Mouse (Mus musculus): Measurements from ENCODE around the gene Adgrg1.

Gene Adgrg1

DNA sequence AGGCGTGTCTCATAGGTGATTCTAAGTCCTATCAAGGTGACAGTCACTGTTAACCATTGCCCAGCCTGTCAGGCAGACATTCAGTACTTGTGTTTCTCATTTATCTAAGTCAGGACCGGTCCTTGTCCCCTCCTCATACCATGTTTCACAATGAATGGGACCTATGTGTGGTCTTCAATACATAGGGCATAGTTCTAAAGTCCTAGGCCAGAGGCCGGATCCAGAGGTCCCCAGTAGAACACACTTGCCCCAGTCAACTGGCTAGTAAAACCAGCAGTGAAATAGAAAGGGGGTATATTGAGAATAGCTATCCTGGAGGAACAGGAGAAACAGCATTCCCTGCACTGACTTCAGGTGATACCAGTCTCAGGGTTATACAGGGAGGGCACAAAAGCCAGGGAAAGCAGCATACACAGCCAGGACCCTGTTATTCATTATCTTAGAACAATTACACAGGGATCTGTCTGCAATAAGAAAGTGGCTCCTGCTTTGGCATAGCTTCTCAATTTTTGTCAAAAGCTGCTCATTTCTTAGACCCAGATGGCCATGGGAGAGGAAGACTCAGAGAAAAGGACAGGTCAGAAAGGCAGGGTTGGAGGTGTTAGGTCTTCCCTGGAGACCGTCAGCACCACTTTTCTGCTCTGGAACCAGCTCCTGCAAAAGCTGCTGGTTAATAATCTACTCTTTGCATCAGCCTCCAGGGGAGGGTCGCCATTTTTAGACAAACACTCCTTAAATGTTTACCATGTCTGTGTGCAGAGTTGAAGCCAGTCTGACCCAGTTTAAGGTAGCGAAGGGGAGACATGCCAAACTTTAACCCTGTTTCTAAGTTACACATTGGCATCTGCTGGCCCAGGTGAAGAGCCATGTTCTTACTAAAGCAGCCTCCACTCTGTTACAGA, 67.6 kb downstream of the Adgrg1 start:
- DNase-seq (ENCODE audit: low read depth): no peak

DNA sequence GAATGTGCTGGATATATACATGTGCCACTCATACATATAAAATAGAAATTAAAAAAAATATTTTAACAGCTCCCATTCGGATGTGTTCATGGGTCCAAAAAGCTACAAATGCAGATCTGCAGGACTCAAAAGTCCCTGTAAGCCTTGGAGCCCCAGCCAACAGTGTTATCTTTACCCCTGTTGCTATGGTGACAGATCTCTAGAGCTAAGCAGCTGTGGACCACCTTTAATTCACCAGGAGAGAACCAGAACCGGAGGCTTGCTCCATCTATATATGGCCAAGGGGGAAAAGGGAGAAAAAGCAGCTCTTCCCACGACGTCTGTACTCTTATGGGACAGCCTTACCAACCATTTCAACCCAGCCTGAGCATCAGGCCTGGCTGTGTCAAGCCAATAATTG, 70.3 kb downstream of the Adgrg1 start:
- no peak for DNase-seq (ENCODE audit: low read depth)

DNA sequence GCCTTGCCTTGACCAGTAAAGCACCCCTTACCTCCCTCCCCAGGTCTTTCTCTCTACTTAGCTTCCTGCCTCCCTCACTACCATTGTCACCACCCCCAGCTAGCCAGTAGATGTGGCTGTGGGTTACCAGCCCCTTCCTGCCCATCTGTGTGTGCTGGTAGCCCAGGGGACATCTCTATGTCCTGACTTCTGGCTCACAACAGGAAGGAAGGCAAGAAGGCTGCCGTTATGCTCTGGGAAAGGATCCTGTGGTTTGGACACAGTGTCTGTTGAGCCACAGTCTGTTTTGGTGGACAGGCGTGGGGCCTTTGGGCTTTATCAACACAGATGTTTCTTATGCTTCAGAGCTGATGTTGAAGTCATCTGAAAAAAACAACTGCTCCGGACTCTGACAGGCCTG, 72.4 kb downstream of the Adgrg1 start:
- no peak for DNase-seq (ENCODE audit: low read depth)

DNA sequence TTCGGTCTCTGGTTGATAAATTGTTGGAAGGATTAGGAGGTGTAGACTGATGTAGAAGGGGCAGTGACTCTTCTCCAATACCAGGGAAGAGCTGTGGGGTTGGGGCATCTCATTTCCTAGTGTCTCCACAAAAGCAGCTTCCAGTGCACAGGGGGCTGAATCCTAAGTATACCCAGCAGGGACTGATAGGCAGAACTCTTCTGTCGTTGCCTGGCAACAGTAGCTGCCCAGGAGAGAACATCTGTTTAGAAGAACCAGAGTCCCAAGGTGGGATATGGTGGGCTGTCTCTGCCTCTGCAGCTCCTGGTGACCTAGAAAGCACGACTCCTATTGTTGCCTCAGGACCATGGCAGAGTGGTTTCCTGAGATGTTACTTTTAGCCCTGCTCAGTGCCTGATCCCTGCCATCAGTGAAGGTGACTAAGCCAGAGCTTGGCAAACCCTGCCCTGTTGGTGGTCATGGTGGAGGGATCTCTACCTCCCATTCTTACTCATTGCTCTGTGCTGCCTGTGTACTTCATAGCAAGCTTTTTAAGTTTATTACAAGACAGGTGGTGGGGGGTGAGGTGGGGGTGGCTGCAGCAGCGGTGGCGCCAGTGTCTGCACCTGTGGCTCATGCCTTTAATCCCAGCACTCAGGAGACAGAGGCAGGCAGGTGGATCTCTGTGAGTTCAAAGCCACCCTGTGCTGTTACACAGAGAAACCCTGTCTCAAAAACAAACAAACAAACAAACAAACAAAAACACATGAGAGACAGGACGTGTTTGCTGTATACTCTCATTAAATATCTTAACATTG, 73.5 kb downstream of the Adgrg1 start:
- DNase-seq (ENCODE audit: low read depth): no peak

DNA sequence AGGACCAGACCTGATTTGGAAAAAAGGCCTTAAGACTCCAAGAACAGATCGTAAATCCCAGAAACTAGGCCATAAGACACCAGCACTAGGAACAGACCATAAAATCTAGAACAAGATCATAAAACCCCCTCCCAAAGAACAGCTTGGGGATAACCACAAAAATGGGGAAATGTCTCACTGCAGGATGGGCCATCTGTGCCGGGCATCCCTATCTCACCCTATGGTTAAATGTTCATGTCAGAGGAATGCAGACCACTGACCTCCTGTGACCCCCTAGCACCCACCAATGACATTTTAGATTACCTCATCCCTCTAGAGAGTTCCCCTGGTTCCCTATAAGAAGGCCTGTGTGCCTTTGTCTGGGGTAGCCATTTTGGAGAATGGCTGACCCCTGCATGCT, 75.1 kb downstream of the Adgrg1 start:
- DNase-seq (ENCODE audit: low read depth): no peak

DNA sequence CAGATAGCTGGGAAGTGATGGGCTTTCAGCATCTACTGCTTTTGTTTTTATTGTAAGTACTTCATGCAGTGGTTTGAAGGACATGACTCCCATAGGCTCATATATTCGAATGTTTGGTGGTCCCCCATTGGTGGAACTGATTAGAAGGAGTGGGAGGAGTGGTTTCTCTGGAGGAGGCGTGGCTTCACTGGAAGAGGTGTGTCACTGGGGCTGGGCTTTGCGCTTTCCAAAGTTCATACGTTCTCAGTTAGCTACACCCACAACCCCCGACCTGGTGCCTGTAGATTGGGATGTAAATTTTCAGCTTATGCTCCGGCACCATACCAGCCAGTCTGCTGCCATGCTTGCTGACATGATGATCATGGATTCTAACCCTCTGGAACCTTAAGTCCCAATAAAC, 79.9 kb downstream of the Adgrg1 start:
- DNase-seq (ENCODE audit: low read depth): no peak

DNA sequence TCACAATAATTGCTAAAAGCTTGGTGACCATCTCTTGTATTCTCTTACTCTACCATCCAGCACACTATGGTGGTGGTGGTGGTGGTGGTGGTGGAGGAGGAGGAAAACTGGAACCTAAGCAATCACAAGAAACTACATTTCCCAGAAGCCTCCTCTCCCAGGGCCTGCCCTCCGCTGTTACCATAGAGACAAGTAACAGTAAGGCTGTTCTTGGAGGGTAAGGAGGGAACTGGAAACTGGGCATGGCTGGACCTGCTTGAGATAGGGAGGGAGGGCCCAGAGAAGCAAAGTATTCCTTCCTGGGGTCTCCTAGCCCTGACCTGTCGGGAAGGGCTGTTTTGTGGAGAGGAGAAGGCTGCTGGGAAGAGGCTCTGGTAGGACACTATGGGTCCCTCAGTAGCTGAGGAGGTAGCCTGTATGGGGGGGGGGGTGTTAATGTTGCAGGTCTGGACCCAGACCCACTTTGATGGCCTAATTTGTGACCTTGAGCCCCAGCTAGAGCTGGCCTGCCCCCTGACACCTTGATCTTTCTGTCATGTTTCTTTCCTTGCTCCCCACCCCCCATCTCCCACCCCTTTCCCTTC, 80.5 kb downstream of the Adgrg1 start, which contains the start of gene Drc7:
Gene Drc7 (plus strand): TSS at position 177 of the 584 bp plus-strand sequence.
- no peak for DNase-seq (ENCODE audit: low read depth)

DNA sequence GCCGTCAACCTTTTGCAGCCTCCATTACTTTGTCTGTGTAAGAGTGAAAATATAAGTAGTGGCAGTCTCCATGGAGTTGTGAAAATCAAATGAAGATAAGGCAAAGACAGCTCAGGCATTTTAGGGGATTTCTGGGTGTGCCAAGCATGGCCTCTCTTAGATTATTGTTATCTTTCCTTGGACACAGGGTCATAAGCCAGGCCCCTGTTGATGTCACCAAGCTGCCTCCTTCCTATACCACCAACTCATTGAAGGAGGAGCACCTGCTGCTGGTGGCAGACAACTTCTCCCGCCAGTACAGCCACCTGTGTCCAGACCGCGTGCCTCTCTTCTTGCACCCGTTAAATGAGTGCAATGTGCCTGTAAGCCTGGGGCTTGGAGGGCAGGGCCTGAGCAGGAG, 81.9 kb downstream of the Adgrg1 start:
- DNase-seq (ENCODE audit: low read depth): no peak

DNA sequence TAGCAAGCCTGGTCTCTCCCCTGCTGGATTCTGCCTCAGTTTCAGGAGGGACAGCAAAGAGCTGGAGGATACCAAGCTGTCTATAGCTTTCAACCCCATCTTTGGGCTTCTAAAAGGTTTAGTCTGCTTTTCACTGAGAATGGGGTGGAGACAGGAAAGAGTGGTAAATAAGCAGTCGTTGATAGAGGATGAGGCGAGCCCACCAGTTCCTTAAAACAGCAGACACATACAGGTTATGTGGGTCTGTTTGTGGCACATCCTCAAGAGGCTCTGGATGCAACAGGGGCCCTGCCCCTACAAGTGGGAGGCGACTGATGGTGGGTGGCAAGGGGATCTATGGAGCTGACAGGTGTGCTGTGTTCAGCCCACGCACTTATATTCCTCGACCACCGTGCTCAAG, 84.1 kb downstream of the Adgrg1 start:
- DNase-seq (ENCODE audit: low read depth): no peak

DNA sequence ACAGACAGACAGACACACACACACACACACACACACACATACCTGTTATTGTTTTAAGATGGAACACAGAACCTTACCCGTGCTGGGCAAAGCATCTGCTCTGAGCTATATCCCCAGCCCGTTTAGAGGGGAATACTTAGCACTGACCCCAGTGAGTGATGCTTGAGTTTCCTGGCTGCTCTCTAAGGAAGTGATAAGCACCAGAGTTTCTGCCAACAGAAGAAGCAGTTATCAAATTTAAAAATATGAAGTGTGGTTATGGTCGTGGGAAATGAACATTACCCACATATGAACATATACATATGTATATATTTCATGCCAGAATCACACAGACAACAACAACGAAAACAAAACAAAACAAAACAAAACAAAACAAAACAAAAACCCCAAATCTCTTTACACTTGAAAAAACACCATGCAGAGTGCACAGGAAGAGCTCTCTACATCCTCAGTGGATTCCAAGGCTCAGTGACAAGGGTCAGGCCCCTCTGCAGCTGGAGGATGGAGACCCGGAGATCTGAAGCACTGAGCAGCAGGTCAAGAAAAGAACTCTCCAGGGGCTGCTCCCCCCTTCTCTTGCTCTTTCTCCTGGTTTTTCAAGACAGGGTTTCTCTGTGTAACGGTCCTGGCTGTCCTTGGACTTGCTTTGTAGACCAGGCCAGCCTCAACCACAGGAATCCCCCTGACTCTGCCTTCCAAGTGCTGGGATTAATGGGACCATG, 85.4 kb downstream of the Adgrg1 start:
- DNase-seq (ENCODE audit: low read depth): no peak
